Mouse (Mus musculus) liver, adult 2 months (tissue): ENCODE data around the gene Dot1l. TPM values are rescaled to one million over a fixed set of nuclear protein-coding genes. Genes with fewer than 3 reads are reported as not detected.
A peak's percentile ranks its signal among the peaks of the same experiment; 100 is the strongest.

Experiments used
- DNase-seq: peaks from one replicate; pipeline ENCODE4 v3.0.0-alpha.2; 2011; ENCODE audit warnings: low read depth, low spot score; ENCODE audit errors: extremely low read depth
- H3K27ac ChIP-seq: fragments of 200-500 bp; replicated peaks from 2 replicates; pipeline ENCODE4 v1.5.1; 2012; ENCODE audit warnings: low read depth, mild to moderate bottlenecking, control low read depth, inconsistent platforms, low read length; ENCODE audit not compliant: insufficient read depth
- H3K27me3 ChIP-seq: fragments of 200-500 bp; 2 replicates; pipeline ENCODE4 v1.6.1; 2012; ENCODE audit warnings: mild to moderate bottlenecking, moderate library complexity, low read length, inconsistent platforms; ENCODE audit not compliant: control insufficient read depth, insufficient read depth
- H3K36me3 ChIP-seq: fragments of 200-500 bp; 2 replicates; pipeline ENCODE4 v1.6.1; 2012; ENCODE audit warnings: low read length, inconsistent platforms; ENCODE audit not compliant: control insufficient read depth, insufficient read depth
- H3K4me1 ChIP-seq: fragments of 200-500 bp; 2 replicates; pipeline ENCODE4 v1.6.1; 2011; ENCODE audit warnings: low read length; ENCODE audit not compliant: control insufficient read depth, insufficient read depth
- H3K4me3 ChIP-seq: fragments of 200-500 bp; 2 replicates; pipeline ENCODE4 v1.5.1; 2011; ENCODE audit warnings: low read depth, mild to moderate bottlenecking, control low read depth, low read length, moderate library complexity; ENCODE audit not compliant: insufficient read depth
- H3K79me2 ChIP-seq: fragments of 200-500 bp; 2 replicates; pipeline ENCODE4 v1.6.1; 2012; ENCODE audit warnings: inconsistent platforms, mild to moderate bottlenecking, low read length, moderate library complexity; ENCODE audit not compliant: control insufficient read depth, insufficient read depth
- H3K9ac ChIP-seq: fragments of 200-500 bp; 2 replicates; pipeline ENCODE4 v1.6.1; 2012; ENCODE audit warnings: low read depth, mild to moderate bottlenecking, control low read depth, inconsistent platforms, low read length
- CTCF ChIP-seq: fragments of 200-500 bp; IDR thresholded peaks from 2 replicates; pipeline ENCODE4 v1.5.1; 2011; ENCODE audit warnings: low read depth, low read length, control low read depth
- POLR2A ChIP-seq: fragments of 200-500 bp; IDR thresholded peaks from 2 replicates; pipeline ENCODE4 v1.6.1; 2011; ENCODE audit warnings: low read length, control low read depth; ENCODE audit not compliant: insufficient read depth; ENCODE audit errors: extremely low read depth
- WGBS: fragments of 180-500 bp; shearing (Covaris S2); methylation state at CpG from one replicate; pipeline ENCODE4 v1.1.7; 2018; 5-methylcytosine and 5-hydroxymethylcytosine counted together
- polyA plus RNA-seq: library from polyadenylated mRNA; depleted of rRNA; stranded (reverse); fragments of >200 nt; gene quantifications from 2 replicates; pipeline ENCODE4 v1.2.3, GENCODE M21; 2012
- total RNA-seq: library from RNA; depleted of rRNA; stranded (reverse); fragments of >200 nt; gene quantifications from 2 replicates; pipeline ENCODE4 v1.2.3, GENCODE M21; 2014

Dot1l gene
- total and polyA plus RNA-seq, 2 experiments = 2.4 to 14.8 TPM

GRCm38 (mm10) chr10:80802204-80802912 lies 47.4 kb downstream of the Dot1l start:
- Histone ChIP-seq H3K27ac (no peak overlapping the region), H3K36me3 (peaks cover 2% of the 10 kb centered on the region; the same call in 1 of the 2 replicates), H3K79me2 (peaks cover 13% of the 10 kb centered on the region; the same call in 1 of the 2 replicates), H3K9ac (no peak overlapping the region), H3K4me1 (peaks cover 10% of the 10 kb centered on the region), H3K27me3 (no peaks in the 10 kb centered on the region), H3K4me3 (no peak overlapping the region)
- TF ChIP-seq CTCF (no peak), POLR2A (no peak)
- no peak for DNase-seq
- WGBS = 88% methylated on average over 10 of the region's 10 CpGs

GRCm38 (mm10) chr10:80802996-80803395 lies 48.0 kb downstream of the Dot1l start:
- H3K4me1 ChIP-seq = peaks cover 10% of the 10 kb centered on the region
- no peak for TF ChIP-seq POLR2A
- no peak for TF ChIP-seq CTCF
- H3K4me3 ChIP-seq = no peak overlapping the region
- no peak overlapping the region for H3K27ac ChIP-seq
- no peak for DNase-seq
- no peaks in the 10 kb centered on the region for H3K27me3 ChIP-seq
- peaks cover 11% of the 10 kb centered on the region; the same call in 1 of the 2 replicates for H3K79me2 ChIP-seq
- 83% methylated on average over 3 of the region's 3 CpGs for whole genome bisulfite sequencing
- peaks cover 2% of the 10 kb centered on the region; the same call in 1 of the 2 replicates for H3K36me3 ChIP-seq
- H3K9ac ChIP-seq = no peak overlapping the region

- no peak for DNase-seq
- H3K9ac ChIP-seq = no peak overlapping the region
- peaks cover 5% of the 10 kb centered on the region; the same call in 1 of the 2 replicates for H3K79me2 ChIP-seq
- no peak for TF ChIP-seq POLR2A
- no peak for TF ChIP-seq CTCF
- H3K27me3 ChIP-seq = no peaks in the 10 kb centered on the region; the same call in 1 of the 2 replicates
- 86% methylated on average over 2 of the region's 2 CpGs for WGBS
- H3K27ac ChIP-seq = no peak overlapping the region
- peaks cover 8% of the 10 kb centered on the region for H3K4me1 ChIP-seq
- H3K36me3 ChIP-seq = peaks cover 2% of the 10 kb centered on the region; the same call in 1 of the 2 replicates
- H3K4me3 ChIP-seq = no peak overlapping the region
Measured at GRCm38 (mm10) chr10:80804340-80804739, 49.3 kb downstream of the Dot1l start.

GRCm38 (mm10) chr10:80804916-80805315 lies 49.9 kb downstream of the Dot1l start, which contains the start of gene Amh:
Gene Amh, plus strand, starts transcription at chr10:80805243.
- Histone ChIP-seq H3K4me1 (peaks cover 5% of the 10 kb centered on the region), H3K79me2 (peaks cover 4% of the 10 kb centered on the region; the same call in 1 of the 2 replicates), H3K27ac (no peak within 1 kb of the TSS), H3K36me3 (peaks cover 2% of the 10 kb centered on the region; the same call in 1 of the 2 replicates), H3K9ac (no peak within 1 kb of the TSS), H3K4me3 (no peak within 1 kb of the TSS), H3K27me3 (no peaks in the 10 kb centered on the region; the same call in 1 of the 2 replicates)
- DNase-seq = no peak
- no peak for TF ChIP-seq POLR2A
- TF ChIP-seq CTCF = no peak
- WGBS = 86% methylated on average over 6 of the region's 6 CpGs

GRCm38 (mm10) chr10:80805322-80805721 lies 50.3 kb downstream of the Dot1l start:
- 95% methylated on average over 5 of the region's 5 CpGs for WGBS
- H3K9ac ChIP-seq = no peak overlapping the region
- H3K36me3 ChIP-seq = peaks cover 2% of the 10 kb centered on the region; the same call in 1 of the 2 replicates
- no peak overlapping the region for H3K4me3 ChIP-seq
- H3K27ac ChIP-seq = no peak overlapping the region
- H3K79me2 ChIP-seq = no peaks in the 10 kb centered on the region
- no peak for TF ChIP-seq CTCF
- TF ChIP-seq POLR2A = no peak
- DNase-seq = no peak
- H3K27me3 ChIP-seq = no peaks in the 10 kb centered on the region; the same call in 1 of the 2 replicates
- H3K4me1 ChIP-seq = peaks cover 5% of the 10 kb centered on the region

- Histone ChIP-seq H3K4me1 (peaks cover 5% of the 10 kb centered on the region), H3K9ac (no peak overlapping the region), H3K27ac (no peak overlapping the region), H3K4me3 (no peak overlapping the region), H3K27me3 (no peaks in the 10 kb centered on the region; the same call in 1 of the 2 replicates), H3K36me3 (peaks cover 2% of the 10 kb centered on the region; the same call in 1 of the 2 replicates), H3K79me2 (no peaks in the 10 kb centered on the region)
- TF ChIP-seq CTCF (peak; percentile 79), POLR2A (no peak)
- WGBS = 11% methylated on average over 3 of the region's 3 CpGs
- peak; percentile 33 for DNase-seq
Measured at GRCm38 (mm10) chr10:80805925-80806324, 50.9 kb downstream of the Dot1l start.
